Mouse (Mus musculus): ENCODE results near the gene Rem2. TPM values are rescaled to one million over a fixed set of nuclear protein-coding genes. Genes with fewer than 3 reads are reported as not detected.
A peak's percentile ranks its signal among the peaks of the same experiment; 100 is the strongest.

Gene Rem2
- total and polyA plus RNA-seq, 2 experiments from 2014 or later, result 28.0 to 31.0 TPM

GRCm38 (mm10) chr14:54477172-54477909 lies 1.4 kb downstream of the Rem2 start:
- Histone ChIP-seq H3K4me2 (ENCODE audit: low read depth) (peak overlapping the region; percentile 88), H3K4me1 (ENCODE audit: insufficient read depth) (0 out of 2 replicates have a peak, but pooled peaks cover 3% of the 10 kb centered on the region), H3K27ac (ENCODE audit: low read depth, low read length) (no peak overlapping the region), H3K27me3 (ENCODE audit: insufficient read depth, low read length) (no peaks in the 10 kb centered on the region), H3K36me3 (ENCODE audit: insufficient read depth) (peaks cover 3% of the 10 kb centered on the region; the same call in 1 of the 2 replicates), H3K4me3 (ENCODE audit: low read depth, low read length) (peak overlapping the region; percentile 59), H3K9ac (peak overlapping the region; percentile 75; the same call in 1 of the 2 replicates), H3K9me3 (ENCODE audit: low read length) (no peaks in the 10 kb centered on the region)
- ATAC-seq, result no peak
- DNase-seq, result no peak
- no peak for TF ChIP-seq CTCF (IDR thresholded peaks at IDR 0.05; ENCODE audit: low read depth)
- 76% methylated on average over 15 of the region's 15 CpGs for WGBS

- DNase-seq (no peak), ATAC-seq (no peak)
- peak overlapping the region; percentile 37; the same call in 1 of the 2 replicates for H3K9ac ChIP-seq
- H3K4me1 ChIP-seq (ENCODE audit: insufficient read depth), result 0 out of 2 replicates have a peak, but pooled peaks cover 3% of the 10 kb centered on the region
- peak overlapping the region; percentile 50 for H3K4me2 ChIP-seq (ENCODE audit: low read depth)
- WGBS, result 4% methylated on average over 40 of the region's 40 CpGs
- H3K4me3 ChIP-seq (ENCODE audit: low read depth, low read length), result peak overlapping the region; percentile 25
- no peaks in the 10 kb centered on the region for H3K9me3 ChIP-seq (ENCODE audit: low read length)
- no peak overlapping the region for H3K27ac ChIP-seq (ENCODE audit: low read depth, low read length)
- H3K27me3 ChIP-seq (ENCODE audit: insufficient read depth, low read length), result no peaks in the 10 kb centered on the region
- TF ChIP-seq CTCF (IDR thresholded peaks at IDR 0.05; ENCODE audit: low read depth), result no peak; the same call in 1 of the 2 replicates
- peaks cover 3% of the 10 kb centered on the region; the same call in 1 of the 2 replicates for H3K36me3 ChIP-seq (ENCODE audit: insufficient read depth)
Observed at GRCm38 (mm10) chr14:54479451-54479920, 3.6 kb downstream of the Rem2 start.

- no peak for DNase-seq
- Histone ChIP-seq H3K9ac (no peak overlapping the region), H3K36me3 (ENCODE audit: insufficient read depth) (peaks cover 3% of the 10 kb centered on the region; the same call in 1 of the 2 replicates), H3K4me2 (ENCODE audit: low read depth) (no peak overlapping the region), H3K27ac (ENCODE audit: low read depth, low read length) (no peak overlapping the region), H3K27me3 (ENCODE audit: insufficient read depth, low read length) (no peaks in the 10 kb centered on the region), H3K4me1 (ENCODE audit: insufficient read depth) (0 out of 2 replicates have a peak, but pooled peaks cover 3% of the 10 kb centered on the region), H3K4me3 (ENCODE audit: low read depth, low read length) (no peak overlapping the region), H3K9me3 (ENCODE audit: low read length) (no peaks in the 10 kb centered on the region)
- WGBS, result 61% methylated on average over 6 of the region's 6 CpGs
- TF ChIP-seq CTCF (IDR thresholded peaks at IDR 0.05; ENCODE audit: low read depth), result no peak
- ATAC-seq, result no peak
Observed at GRCm38 (mm10) chr14:54480673-54481072, 4.8 kb downstream of the Rem2 start.

GRCm38 (mm10) chr14:54481402-54481801 lies 5.5 kb downstream of the Rem2 start:
- no peak for ATAC-seq
- 88% methylated on average over 8 of the region's 8 CpGs for WGBS

GRCm38 (mm10) chr14:54482498-54482897 lies 6.6 kb downstream of the Rem2 start:
- WGBS, result 39% methylated on average over 9 of the region's 9 CpGs
- no peaks in the 10 kb centered on the region for H3K9me3 ChIP-seq (ENCODE audit: low read length)
- no peak overlapping the region for H3K9ac ChIP-seq
- H3K4me2 ChIP-seq (ENCODE audit: low read depth), result no peak overlapping the region
- ATAC-seq (no peak), DNase-seq (peak; percentile 49)
- H3K4me3 ChIP-seq (ENCODE audit: low read depth, low read length), result no peak overlapping the region
- H3K27me3 ChIP-seq (ENCODE audit: insufficient read depth, low read length), result no peaks in the 10 kb centered on the region
- no peak overlapping the region for H3K27ac ChIP-seq (ENCODE audit: low read depth, low read length)
- H3K4me1 ChIP-seq (ENCODE audit: insufficient read depth), result 0 out of 2 replicates have a peak, but pooled peaks cover 3% of the 10 kb centered on the region
- peak; percentile 67 for TF ChIP-seq CTCF (IDR thresholded peaks at IDR 0.05; ENCODE audit: low read depth)
- H3K36me3 ChIP-seq (ENCODE audit: insufficient read depth), result peaks cover 3% of the 10 kb centered on the region; the same call in 1 of the 2 replicates

More at GRCm38 (mm10) chr14:54481402-54481801, 5.5 kb downstream of the Rem2 start:
- H3K9ac ChIP-seq, result no peak overlapping the region
- 0 out of 2 replicates have a peak, but pooled peaks cover 3% of the 10 kb centered on the region for H3K4me1 ChIP-seq (ENCODE audit: insufficient read depth)
- H3K9me3 ChIP-seq (ENCODE audit: low read length), result no peaks in the 10 kb centered on the region
- no peaks in the 10 kb centered on the region for H3K27me3 ChIP-seq (ENCODE audit: insufficient read depth, low read length)
- TF ChIP-seq CTCF (IDR thresholded peaks at IDR 0.05; ENCODE audit: low read depth), result no peak
- no peak overlapping the region for H3K4me2 ChIP-seq (ENCODE audit: low read depth)
- H3K36me3 ChIP-seq (ENCODE audit: insufficient read depth), result peaks cover 3% of the 10 kb centered on the region; the same call in 1 of the 2 replicates
- no peak overlapping the region for H3K27ac ChIP-seq (ENCODE audit: low read depth, low read length)
- H3K4me3 ChIP-seq (ENCODE audit: low read depth, low read length), result no peak overlapping the region
- DNase-seq, result no peak

GRCm38 (mm10) chr14:54485899-54486298 lies 10.0 kb downstream of the Rem2 start:
- no peak for TF ChIP-seq CTCF (IDR thresholded peaks at IDR 0.05; ENCODE audit: low read depth)
- H3K4me2 ChIP-seq (ENCODE audit: low read depth), result no peak overlapping the region
- no peak for DNase-seq
- 93% methylated on average over 7 of the region's 7 CpGs for WGBS
- no peaks in the 10 kb centered on the region for H3K4me1 ChIP-seq (ENCODE audit: insufficient read depth)
- no peaks in the 10 kb centered on the region for H3K27me3 ChIP-seq (ENCODE audit: insufficient read depth, low read length)
- no peaks in the 10 kb centered on the region for H3K9me3 ChIP-seq (ENCODE audit: low read length)
- no peaks in the 10 kb centered on the region for H3K36me3 ChIP-seq (ENCODE audit: insufficient read depth)
- H3K4me3 ChIP-seq (ENCODE audit: low read depth, low read length), result no peak overlapping the region
- H3K9ac ChIP-seq, result no peak overlapping the region
- H3K27ac ChIP-seq (ENCODE audit: low read depth, low read length), result no peak overlapping the region
- ATAC-seq, result no peak

GRCm38 (mm10) chr14:54487732-54488131 lies 11.8 kb downstream of the Rem2 start:
- H3K4me1 ChIP-seq (ENCODE audit: insufficient read depth), result no peaks in the 10 kb centered on the region
- no peaks in the 10 kb centered on the region for H3K36me3 ChIP-seq (ENCODE audit: insufficient read depth)
- H3K27me3 ChIP-seq (ENCODE audit: insufficient read depth, low read length), result no peaks in the 10 kb centered on the region
- no peak overlapping the region for H3K4me2 ChIP-seq (ENCODE audit: low read depth)
- peak; percentile 27 for DNase-seq
- no peak overlapping the region for H3K27ac ChIP-seq (ENCODE audit: low read depth, low read length)
- TF ChIP-seq CTCF (IDR thresholded peaks at IDR 0.05; ENCODE audit: low read depth), result no peak
- H3K4me3 ChIP-seq (ENCODE audit: low read depth, low read length), result no peak overlapping the region
- 51% methylated on average over 2 of the region's 2 CpGs for WGBS
- no peaks in the 10 kb centered on the region for H3K9me3 ChIP-seq (ENCODE audit: low read length)
- no peak overlapping the region for H3K9ac ChIP-seq
- peak; percentile 80 for ATAC-seq

Data from forebrain, postnatal 0 days (tissue).